Mouse (Mus musculus): ENCODE results near the gene B3gntl1.

GRCm38 (mm10) chr11:121653631-121654030 lies 19.3 kb downstream of the B3gntl1 start:
- TF ChIP-seq GATA1 (IDR thresholded peaks at IDR 0.05; ENCODE audit: low read length) (no peak), TAL1 (IDR thresholded peaks at IDR 0.05; ENCODE audit: low read length) (no peak)

All from erythroblast, embryonic 14.5 days (primary cell).